Mouse (Mus musculus) embryo, embryonic 11.5 days (tissue): ENCODE data around the gene Gm17606.

Experiments
- DNase-seq: peaks from one replicate; pipeline ENCODE4 v3.0.0-alpha.2; 2012; ENCODE audit warnings: low read depth, low spot score

Gm17606 gene

DNA sequence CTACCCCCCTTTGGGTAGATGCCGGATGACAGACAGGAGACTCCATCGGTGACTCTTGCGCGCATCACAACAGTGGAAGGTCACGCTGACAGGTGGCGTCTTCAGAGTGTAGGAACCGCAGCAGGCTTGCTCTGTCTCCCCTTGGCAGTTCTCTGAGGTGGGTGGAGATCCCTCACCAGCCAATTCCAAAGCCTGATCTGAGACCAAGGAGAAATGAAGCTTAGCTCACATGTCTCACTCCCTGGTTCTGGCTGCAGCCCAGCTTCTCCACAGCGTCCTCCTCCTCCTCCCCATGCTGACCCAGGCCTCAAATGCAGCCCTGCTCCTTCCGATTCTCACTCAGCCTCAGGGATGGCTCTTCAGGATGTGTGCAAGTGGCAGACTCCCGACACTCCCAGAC is 15.8 kb upstream of the Gm17606 start:
- DNase-seq: no peak

GRCm38 (mm10) chr14:54628103-54628502 is 12.6 kb upstream of the Gm17606 start:
- no peak for DNase-seq

DNA sequence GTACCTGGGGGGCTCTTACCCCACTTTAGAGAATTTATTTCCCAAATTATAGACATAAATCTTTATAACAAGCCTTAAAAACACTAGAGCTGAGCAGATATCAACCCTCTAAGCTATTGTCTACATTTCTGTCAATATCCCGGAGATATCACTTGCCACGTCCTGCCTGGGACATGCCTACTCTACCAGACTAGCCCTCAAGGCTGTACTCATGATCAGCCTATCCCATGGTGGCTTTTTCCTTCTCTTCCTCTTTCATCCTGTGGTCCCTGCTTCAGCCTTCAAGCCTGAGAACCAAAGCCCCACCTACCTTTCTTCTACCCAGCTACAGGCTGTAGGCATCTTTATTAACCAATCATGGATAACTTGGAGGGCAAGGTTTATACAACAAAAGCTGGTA is 11.0 kb upstream of the Gm17606 start:
- DNase-seq: no peak

- no peak for DNase-seq
These were observed 10.0 kb upstream of the Gm17606 start for GRCm38 (mm10) chr14:54630583-54631239.

- DNase-seq: no peak
These were observed 9.5 kb upstream of the Gm17606 start for GRCm38 (mm10) chr14:54631240-54631599.

- DNase-seq: no peak
These were observed 8.5 kb upstream of the Gm17606 start for GRCm38 (mm10) chr14:54632252-54632651.

DNA sequence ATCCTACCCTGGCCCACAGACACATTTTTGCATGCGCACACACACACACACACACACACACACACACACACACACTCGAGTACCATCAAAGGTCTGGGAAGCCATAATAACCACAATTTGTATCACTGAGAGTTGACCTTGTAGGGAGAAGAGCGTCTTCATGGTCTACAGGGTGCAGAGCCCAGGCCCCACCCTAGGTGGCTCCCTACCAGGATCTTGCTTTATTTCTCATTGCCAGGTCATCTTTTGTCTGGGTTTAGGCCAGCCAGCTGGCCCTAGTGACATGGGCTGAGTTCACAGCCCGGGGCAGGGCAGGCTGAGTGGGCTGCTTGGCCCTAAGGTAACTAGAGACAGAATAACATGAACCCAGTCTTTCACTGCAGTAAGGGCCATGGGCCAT is 6.6 kb upstream of the Gm17606 start:
- DNase-seq: no peak

- DNase-seq: no peak
These were observed 3.8 kb upstream of the Gm17606 start for GRCm38 (mm10) chr14:54636954-54637353.

GRCm38 (mm10) chr14:54638210-54638609 is 2.5 kb upstream of the Gm17606 start:
- DNase-seq: no peak

- no peak for DNase-seq
These were observed 631 bp upstream of the Gm17606 start for GRCm38 (mm10) chr14:54640121-54640520.

GRCm38 (mm10) chr14:54641305-54641969 is 685 bp downstream of the Gm17606 start, which contains the start of gene Cdh24:
Gene Cdh24 (minus strand): TSS chr14:54641364.
- DNase-seq: peak; percentile 85

DNA sequence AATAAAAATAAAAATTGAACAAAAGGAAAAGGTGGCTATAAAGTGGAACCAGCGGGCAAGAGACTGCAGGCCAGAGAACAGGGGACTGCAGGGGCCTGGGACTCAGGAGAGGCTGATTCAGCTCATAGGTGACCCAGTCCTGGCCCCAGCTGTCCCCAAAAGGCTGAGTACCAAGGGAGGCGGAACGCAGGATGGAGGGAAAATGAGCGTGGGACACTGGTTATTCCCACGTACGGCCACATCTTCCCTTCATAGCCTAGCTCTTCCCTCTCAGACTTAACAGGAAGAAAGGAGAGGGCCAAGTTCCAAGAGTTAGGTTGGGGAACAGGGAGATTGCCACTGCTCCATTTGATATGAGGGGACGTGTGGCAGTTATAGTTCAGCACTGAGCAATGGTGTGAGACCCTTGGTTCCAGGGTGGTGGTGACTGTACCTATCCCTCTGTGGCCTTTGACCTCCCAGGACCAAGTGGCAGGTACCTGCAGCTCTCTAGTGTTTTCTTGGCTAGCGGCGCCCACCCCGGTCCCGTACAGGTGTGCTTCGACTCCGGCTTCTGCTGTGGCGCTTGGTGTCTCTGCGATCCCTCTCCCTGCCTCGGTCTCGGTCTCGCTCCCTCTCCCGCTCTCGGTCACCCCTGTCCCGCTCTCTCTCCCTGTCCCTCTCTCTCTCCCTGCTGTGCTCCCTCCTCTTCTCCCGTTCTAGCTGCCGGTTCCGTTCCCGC is 1.6 kb downstream of the Gm17606 start:
- DNase-seq: no peak

DNA sequence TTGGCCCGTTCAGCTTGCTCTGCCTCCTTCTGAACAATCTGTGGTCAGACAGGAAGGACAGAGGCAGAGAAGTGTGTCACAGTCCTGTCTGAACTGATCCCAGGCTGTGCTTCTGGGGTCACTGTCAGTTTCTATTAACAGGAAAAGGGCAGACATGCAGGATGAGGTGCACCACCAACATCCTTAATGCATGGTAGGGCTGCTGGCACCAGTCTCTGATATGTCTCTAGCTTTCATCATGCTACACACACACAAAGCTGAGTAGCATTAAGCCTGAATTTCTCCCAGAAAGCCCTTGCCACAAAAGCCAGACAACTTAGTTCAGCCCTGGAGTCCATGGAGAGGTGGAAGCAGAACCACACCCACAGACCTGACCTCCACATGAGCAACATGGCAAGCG is 2.3 kb downstream of the Gm17606 start:
- DNase-seq: no peak

- no peak for DNase-seq
These were observed 3.5 kb downstream of the Gm17606 start for GRCm38 (mm10) chr14:54644294-54644693.

- no peak for DNase-seq
These were observed 5.7 kb downstream of the Gm17606 start for GRCm38 (mm10) chr14:54646455-54646854.

- DNase-seq: no peak
These were observed 6.3 kb downstream of the Gm17606 start for GRCm38 (mm10) chr14:54646898-54647636.

- no peak for DNase-seq
These were observed 7.1 kb downstream of the Gm17606 start for GRCm38 (mm10) chr14:54647900-54648299.

- peak; percentile 89 for DNase-seq
These were observed 10.1 kb downstream of the Gm17606 start for GRCm38 (mm10) chr14:54650621-54651454.

GRCm38 (mm10) chr14:54651556-54651955 is 10.8 kb downstream of the Gm17606 start:
- no peak for DNase-seq

- no peak for DNase-seq
These were observed 12.0 kb downstream of the Gm17606 start for GRCm38 (mm10) chr14:54652787-54653186.

GRCm38 (mm10) chr14:54653496-54653895 is 12.7 kb downstream of the Gm17606 start:
- peak; percentile 84 for DNase-seq
